Mouse (Mus musculus) frontal cortex, postnatal 36 days (tissue): ENCODE measurements around the gene Setd6.

Source experiments
- DNase-seq, 2 experiments: peaks; one replicate each; pipeline ENCODE4 v3.0.0; 2022; ENCODE audit warnings: low spot score in 2 of 2

Gene Setd6

GRCm38 (mm10) chr8:95709579-95709978 lies 6.1 kb upstream of the Setd6 start:
- no peak for DNase-seq

GRCm38 (mm10) chr8:95711029-95711428 lies 4.7 kb upstream of the Setd6 start:
- no peak for DNase-seq

- DNase-seq, result no peak
These were observed 3.3 kb upstream of the Setd6 start for GRCm38 (mm10) chr8:95712395-95712794.

- peak; percentile 70 to 83 for DNase-seq
These were observed 2.3 kb upstream of the Setd6 start for GRCm38 (mm10) chr8:95713100-95714010.

GRCm38 (mm10) chr8:95714367-95714766 lies 1.3 kb upstream of the Setd6 start:
- DNase-seq, result no peak

GRCm38 (mm10) chr8:95714837-95715413 lies 756 bp upstream of the Setd6 start:
- DNase-seq, result no peak

GRCm38 (mm10) chr8:95716546-95717335 lies 1.1 kb downstream of the Setd6 start:
- peak in 1 of 2 experiments; percentile 38 for DNase-seq

- DNase-seq, result no peak
These were observed 11.9 kb downstream of the Setd6 start for GRCm38 (mm10) chr8:95727625-95728024.

- peak in 1 of 2 experiments; percentile 51 for DNase-seq
These were observed 22.9 kb downstream of the Setd6 start for GRCm38 (mm10) chr8:95738596-95738995.

GRCm38 (mm10) chr8:95741732-95742131 lies 26.1 kb downstream of the Setd6 start:
- no peak for DNase-seq

- DNase-seq, result no peak
These were observed 32.3 kb downstream of the Setd6 start for GRCm38 (mm10) chr8:95748028-95748427.

GRCm38 (mm10) chr8:95751924-95752323 lies 36.2 kb downstream of the Setd6 start:
- no peak for DNase-seq

GRCm38 (mm10) chr8:95760323-95760722 lies 44.6 kb downstream of the Setd6 start:
- no peak for DNase-seq

GRCm38 (mm10) chr8:95764133-95764532 lies 48.5 kb downstream of the Setd6 start:
- DNase-seq, result no peak
